Mouse (Mus musculus): Measurements from ENCODE around the gene Ogdh.
A peak's percentile ranks its signal among the peaks of the same experiment; 100 is the strongest.
"Not testable (repeated sequence)": the region's sequence is repeated elsewhere in the genome, so short reads cannot be mapped to it uniquely, and the experiment has no call there.

Ogdh gene

DNA sequence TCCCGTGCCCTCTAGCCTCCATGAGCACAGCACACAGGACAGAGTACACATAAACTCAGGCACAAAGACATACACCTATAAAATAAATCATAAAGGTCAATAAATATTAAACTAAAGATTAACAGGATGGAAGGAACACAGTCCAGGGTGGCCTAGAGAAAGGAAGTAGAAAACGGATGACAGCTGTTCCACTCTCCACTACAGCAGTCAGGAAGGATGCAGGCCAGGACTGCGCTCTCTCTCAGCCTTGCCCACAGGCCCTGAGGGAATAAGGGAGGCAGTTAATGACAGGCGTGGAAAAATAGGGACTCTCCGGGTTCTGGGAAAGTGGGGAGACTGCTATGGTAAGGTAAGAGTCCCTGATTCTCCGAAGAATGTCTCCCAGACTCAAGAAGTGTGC, 75.0 kb downstream of the Ogdh start:
- no peak for DNase-seq (ENCODE audit: low spot score)

DNA sequence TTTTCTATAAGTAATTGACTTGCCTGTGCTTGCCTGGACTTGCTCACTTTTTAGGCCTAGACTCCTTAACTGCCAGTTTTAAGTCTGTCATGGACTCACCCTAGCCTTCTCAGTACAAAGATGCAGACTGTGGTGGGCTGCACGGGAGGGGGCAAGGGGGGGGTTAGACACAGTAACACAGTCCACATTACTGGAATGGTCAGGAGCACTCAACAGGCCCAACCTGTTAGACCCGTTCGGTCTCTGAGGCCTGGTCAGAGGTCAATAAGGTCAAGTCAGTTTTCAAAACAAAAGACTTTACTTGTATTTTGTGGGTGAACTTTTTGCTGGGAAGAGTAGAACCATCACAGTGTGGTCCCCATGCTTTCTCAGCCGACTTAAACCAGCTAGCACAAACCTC, 75.7 kb downstream of the Ogdh start:
- no peak for DNase-seq (ENCODE audit: low spot score)

DNA sequence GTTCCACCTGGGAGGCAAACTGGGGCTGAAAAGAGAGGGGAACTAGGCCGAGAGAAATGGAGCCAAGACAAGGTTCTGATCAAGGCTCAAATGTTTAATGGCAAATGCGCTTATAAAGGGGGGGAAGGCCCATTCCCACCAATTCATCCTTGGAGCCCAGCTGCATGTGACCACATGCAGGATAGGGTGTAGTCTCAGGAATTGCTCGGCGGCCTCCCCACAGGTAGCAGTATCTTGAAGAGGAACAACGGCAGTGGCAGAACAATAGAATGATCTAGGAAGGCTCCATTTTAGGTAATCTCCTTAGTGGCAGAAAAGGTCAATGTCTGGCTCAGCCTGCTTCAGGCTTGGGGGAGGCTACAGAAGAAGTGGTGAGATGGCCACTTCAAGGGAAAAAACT, 76.6 kb downstream of the Ogdh start:
- DNase-seq (ENCODE audit: low spot score): not testable (repeated sequence)

DNA sequence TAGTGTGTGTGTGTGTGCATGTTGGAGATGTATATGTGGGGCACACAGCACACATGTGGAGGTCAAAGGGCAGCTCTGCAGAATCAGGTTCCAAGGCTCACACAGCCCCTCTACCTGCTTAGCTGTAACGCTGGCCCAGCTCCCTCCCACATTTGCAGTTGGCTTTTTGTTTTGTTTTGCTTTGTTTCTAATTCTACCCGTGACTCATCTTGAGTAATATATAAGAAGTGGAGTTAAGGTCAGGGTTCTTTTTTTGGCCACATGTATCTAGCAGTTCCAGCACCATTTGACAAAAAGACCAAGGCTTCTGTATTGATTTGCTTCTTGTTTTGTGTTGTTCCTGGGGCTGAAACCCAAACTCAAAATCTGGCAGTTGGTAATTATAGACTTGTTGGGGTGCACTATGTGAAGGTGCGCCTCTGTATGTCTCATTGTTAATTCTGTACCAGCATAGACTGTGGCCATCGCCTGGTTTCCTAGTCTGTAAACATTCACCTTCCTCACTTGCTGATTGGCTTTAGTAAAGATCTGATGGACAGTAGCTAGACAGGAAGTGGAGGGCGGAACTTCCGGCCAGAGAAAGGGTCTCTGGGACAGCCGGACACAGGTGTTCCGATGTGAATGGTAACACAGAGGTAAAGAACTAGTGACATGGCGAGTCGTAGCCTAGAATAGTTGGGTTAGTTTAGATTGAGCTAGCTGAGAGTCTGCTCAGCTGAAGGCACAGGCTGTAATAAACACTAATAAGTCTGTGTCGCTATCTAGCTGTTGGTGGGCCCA, 80.1 kb downstream of the Ogdh start:
- no peak for DNase-seq (ENCODE audit: low spot score)

DNA sequence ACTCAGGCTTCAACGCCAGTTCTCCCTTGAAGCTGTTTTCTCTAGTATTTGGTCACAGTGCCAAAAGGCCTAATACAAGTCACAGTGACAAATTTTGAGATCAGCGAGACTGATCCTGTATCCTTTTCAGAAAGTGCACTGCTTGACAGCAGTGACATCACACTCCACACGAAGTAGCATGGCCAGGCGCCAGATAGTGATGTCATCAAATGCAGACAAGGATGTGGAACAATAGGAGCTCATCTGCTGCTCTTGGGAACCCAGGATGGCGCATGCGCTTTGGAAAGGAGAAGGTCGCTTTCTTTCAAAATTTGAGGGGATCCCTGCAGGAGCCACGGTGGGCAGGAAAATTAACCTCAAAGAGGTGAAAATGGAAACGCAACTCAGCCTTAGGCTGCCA, 81.4 kb downstream of the Ogdh start:
- peak; percentile 48 for DNase-seq (ENCODE audit: low spot score)

DNA sequence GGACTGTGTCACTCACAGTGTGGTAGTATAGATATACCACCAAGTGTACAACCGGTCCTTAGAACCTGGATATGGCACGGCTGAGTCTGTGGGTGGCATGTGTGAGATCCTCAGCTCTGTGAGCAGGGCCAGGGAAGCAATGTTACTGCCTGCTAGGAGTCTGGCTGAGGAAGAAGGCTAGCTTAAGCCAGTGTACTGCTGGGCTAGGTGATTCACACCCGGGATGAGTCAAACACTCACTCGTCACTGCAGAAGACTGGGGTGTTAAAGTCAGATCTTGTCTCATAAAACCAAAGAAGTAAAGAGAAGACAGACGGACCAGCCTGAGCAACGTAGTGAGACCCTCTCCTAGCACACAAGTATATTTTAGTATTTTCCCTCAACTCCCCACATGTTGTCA, 89.5 kb downstream of the Ogdh start:
- DNase-seq (ENCODE audit: low spot score): no peak

DNA sequence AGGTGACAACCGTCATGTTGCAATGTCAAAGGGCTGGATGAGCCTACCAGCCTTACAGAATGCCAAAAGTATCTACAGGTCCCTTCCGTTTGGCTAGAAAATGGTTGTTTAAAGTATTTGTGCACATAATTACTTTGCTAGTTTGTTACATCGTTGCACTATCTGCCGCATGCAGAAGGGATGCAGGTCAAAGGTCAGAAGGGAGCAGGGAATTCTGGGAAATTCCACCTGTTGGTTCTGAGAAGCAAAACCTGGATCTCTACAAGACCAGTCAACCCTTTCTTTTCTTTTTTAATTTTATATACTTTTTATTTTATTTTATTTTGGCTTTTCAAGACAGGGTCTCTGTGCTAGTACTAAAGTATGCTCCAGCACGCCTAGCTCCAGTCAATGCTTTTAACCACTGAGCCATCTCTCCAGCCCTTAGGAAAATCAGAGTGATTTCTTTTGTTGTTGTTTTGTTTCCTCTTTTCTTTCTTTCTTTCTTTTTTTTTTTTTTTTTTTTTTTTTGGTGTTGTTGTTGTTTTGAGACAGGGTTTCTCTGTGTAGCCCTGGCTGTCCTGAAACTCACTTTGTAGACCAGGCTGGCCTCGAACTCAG, 96.8 kb downstream of the Ogdh start:
- no peak for DNase-seq (ENCODE audit: low spot score)

DNA sequence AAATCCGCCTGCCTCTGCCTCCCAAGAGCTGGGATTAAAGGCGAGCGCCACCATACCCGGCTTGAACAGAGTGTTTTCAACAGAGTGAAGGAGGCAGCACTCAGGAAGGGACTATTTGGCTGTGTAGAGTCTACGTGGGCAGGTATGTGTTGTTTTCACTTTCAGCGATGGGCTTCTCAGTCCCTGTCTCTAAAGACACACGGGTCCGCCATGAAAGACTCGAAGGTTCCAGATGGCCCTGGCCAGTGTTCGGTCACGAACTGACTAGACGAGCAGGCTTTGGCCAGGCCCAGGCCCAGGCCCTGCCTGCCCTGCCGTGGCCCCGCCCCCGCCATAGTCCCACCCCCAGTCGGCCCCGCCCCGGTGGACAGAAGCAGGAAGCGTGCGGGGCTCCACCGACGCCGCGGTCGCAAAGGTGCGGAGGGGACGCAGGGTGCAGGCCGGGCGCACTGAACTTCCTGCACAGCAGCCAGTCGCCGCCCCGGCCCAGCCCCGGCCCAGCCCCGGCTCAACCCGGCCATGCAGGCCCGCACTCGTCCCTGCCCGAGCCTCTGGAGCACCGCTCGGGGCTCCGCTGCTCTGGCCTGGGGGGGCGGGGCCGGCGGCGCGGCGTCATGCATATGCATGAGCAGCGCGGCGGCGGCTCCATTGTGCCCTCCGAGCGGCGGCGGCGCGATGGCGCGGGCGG, 97.4 kb downstream of the Ogdh start, which contains the start of gene Zmiz2:
Gene Zmiz2 (plus strand): TSS at position 349 of the 688 bp plus-strand sequence.
- DNase-seq (ENCODE audit: low spot score): peak; percentile 97

DNA sequence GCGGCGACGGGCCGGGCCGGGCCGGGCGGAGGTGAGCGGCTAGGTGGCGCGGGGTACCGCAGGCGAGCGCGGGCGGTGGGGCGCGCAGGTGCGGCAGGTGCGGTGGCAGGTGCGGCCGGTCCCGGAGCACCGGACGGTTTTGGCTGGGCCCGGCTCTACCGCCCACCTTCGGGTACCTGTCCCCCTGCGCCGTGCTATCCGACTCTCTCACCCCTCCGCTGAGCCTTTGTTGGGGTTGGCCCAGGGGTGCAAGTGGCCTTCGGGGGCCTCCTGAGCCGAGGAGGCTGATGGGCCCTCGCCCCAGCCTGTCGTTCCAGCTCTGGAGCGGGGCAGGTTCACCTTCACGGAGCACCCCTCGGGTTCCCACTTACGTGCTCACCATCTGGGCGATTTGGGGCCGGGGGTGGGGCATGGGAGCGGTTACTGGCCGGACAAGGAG, 98.1 kb downstream of the Ogdh start:
- DNase-seq (ENCODE audit: low spot score): peak; percentile 54

DNA sequence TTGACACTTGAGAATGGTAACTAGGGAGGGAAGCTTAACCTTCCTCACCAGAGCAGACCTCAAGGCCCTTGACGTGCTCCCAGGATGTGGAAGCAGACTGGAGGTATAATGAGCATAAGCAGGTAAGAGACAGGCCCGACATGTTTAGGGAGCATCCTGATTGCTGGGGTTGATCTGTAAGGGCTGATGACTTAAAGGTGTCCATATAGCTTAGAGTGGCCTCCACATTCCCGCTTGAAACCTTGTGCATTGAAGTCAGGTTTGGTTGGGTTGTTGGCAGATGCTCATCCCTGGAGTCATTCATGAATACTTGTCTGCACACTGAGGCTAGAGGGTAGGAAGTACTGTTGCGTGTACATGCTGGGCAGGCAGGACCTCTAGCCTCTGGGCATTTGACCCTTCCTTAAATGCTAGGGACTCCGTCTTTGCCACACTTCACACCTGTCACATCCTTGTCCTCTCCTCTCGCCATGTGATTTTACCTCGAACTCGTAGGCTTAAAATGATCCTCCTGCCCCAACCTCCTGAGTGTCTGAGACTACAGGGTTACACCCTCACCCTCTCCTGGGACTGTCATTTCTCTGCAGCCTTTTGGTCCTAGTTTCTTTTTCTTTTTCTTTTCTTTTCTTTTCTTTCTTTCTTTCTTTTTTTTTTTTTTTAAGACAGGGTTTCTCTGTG, 99.1 kb downstream of the Ogdh start:
- no peak for DNase-seq (ENCODE audit: low spot score)

DNA sequence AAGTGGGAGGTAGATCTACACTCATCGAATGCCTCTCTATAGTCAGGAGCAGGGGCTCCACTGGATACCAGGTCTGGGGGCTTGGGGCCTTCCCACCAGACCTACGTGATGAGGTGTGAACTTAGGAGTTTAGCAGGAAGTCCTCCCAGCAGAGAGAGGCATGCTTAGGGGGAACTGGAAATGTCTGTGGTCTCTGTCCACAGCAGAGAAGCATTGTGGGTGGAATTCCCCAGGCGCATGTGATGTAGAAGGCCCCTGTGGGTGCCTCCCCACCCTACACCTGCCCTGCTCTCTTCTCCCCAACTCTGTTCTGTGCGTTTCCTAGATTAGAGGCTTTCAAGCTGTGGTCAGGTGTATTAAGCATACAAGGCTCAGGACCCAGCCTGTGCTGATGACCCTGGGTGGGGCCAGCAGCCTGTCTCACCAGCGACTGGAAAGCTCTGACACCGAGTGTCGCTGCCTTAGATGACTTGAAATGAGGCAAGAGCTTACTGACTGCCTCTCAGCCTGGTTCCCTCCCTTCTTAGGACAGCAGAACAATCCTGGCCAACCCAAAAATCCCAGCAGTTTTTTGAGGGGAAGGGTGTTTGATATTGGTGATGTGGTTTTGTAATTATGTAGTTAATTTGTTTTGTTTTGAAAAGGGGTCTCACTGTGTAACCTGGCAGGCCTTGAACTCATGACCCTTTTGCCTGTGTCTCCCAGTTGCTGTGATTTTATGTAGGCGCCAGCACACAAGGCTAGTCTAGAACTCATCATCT, 100.3 kb downstream of the Ogdh start:
- no peak for DNase-seq (ENCODE audit: low spot score)

DNA sequence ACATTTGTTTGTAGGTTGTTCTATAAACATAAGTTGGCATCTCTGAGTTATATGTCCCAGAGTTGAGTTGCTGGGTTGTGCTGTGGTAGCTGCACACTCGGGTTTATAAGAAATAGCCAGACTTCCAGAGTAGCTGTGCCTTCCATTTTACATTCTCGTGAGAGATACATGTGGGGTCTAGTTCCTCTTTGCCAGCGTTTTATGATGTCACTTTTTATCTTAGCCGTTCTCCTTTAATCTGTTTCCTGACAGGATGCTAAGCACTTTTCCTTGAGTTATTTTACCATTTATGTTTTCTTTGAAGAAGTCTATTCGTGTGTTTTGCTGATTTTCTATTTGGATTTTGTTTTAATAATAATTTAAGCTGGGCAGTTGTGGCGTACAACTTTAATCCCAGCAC, 101.4 kb downstream of the Ogdh start:
- no peak for DNase-seq (ENCODE audit: low spot score)

DNA sequence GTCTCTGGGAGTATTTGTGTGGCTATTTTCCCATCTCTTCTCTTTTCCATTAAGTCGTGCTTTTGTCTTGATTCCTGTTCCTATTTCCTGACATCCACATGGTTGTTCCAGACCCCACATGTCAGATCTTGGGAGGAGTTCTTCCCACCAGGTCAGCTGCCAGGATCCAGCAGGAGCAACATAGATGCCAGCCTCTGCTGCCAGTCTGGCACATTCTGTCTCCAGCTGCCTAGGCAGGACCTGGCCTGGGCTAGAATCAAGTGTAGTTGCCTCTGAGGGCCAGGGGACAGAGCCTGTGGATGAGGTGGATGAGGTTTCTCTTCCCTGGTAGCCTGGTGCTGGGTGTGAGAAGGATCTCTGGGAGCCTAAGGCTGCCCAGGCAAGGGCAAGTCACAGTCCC, 102.4 kb downstream of the Ogdh start:
- no peak for DNase-seq (ENCODE audit: low spot score)

DNA sequence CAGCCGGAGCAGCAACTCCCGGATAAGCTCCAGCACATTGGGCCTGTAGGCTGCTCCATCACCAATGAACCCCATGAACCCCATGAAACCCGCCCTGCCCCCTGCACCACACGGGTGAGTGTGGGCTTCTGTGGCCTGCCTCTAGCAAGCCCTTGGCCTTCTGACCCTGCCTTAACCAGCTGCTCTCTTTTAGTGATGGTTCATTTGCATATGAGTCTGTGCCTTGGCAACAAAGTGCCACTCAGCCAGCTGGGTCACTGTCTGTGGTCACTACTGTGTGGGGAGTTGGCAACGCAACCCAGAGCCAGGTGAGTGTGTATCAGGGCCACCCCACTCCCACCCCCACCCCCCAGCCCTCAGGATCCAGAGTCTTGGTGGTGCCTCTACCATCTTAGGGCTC, 104.1 kb downstream of the Ogdh start:
- DNase-seq (ENCODE audit: low spot score): no peak

DNA sequence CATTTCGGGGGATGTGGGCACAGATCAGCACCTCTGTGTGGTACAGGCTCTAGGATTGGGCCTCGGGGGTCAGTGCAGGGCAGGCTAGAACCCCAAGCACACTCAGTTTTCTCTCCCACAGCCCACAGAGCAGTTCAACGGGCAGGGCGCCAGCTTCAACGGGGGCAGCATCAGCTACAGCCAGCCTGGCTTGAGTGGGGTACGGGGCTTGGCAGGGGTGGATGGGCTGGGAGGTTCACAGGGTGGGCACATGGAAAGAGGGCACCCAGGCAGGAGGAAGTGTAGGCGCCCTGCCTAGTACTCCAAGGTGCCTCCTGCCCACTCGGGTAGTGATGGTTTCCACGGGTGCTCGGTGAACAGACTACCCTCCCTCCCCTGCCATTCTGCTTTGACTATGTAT, 106.7 kb downstream of the Ogdh start:
- DNase-seq (ENCODE audit: low spot score): no peak

DNA sequence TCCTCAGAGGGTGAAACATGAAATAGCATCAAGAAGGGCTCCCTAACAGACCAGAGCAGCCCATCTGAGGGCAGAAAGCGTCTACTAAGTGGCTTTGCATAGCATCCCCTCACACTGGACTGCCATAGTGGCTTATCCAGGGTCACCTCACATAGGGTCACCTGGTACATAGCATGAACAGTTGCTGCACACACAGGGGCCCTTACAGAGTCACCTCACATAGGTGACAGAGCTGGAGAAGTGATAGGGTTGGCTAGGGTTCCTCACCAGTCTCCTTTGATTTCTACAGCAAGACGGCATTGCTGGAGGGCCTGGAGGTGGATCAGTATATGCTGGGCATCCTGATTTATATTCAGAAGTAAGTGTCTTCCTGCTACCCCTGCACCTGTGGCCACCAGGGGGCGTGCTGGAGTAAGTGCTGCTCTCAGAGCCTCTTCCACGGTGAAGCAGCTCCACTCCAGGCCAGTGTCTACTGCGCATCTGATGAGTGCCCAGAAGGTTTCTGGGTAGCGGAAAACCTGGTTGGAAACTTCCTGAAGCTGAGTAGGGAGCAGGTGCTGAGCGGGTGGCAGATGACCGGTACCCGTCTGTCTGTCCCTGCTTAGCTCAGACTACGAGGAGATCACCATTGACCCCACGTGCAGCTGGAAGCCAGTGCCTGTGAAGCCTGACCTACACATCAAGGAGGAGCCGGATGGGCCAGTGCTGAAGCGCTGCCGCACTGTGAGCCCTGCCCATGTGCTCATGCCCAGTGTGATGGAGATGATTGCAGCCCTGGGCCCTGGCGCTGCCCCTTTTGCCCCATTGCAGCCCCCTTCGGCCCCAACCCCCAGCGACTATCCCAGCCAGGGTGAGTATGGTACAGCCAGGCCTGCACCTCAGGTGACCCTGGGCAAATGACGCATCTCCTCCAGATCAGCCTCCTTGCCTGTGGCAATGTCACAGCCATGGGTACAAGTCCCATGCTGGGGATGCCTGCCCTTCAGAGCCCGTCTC, 111.4 kb downstream of the Ogdh start:
- peak; percentile 84 for DNase-seq (ENCODE audit: low spot score)

DNA sequence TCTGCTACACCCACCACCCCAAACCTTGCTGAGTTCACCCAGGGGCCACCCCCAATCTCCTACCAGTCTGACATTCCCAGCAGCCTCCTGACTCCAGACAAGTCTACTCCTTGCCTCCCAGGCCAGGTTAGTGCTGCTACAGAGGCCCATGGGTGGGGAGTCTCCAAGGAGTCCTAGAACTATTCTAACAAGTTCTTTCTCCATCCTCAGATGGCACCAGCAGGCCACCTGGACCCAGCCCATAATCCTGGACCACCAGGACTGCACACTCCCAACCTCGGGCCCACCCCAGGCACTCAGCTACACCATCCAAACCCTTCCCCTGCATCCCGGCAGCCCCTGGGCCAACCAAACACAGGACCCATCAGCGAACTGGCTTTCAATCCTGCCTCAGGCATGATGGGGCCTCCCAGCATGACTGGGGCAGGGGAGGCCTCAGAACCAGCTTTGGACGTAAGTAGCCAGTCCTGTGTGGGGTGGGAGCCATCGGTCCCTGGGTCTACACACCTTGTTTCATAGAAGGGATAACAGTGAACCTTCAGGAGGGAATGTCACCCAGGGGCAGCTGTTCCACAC, 112.5 kb downstream of the Ogdh start:
- no peak for DNase-seq (ENCODE audit: low spot score)

DNA sequence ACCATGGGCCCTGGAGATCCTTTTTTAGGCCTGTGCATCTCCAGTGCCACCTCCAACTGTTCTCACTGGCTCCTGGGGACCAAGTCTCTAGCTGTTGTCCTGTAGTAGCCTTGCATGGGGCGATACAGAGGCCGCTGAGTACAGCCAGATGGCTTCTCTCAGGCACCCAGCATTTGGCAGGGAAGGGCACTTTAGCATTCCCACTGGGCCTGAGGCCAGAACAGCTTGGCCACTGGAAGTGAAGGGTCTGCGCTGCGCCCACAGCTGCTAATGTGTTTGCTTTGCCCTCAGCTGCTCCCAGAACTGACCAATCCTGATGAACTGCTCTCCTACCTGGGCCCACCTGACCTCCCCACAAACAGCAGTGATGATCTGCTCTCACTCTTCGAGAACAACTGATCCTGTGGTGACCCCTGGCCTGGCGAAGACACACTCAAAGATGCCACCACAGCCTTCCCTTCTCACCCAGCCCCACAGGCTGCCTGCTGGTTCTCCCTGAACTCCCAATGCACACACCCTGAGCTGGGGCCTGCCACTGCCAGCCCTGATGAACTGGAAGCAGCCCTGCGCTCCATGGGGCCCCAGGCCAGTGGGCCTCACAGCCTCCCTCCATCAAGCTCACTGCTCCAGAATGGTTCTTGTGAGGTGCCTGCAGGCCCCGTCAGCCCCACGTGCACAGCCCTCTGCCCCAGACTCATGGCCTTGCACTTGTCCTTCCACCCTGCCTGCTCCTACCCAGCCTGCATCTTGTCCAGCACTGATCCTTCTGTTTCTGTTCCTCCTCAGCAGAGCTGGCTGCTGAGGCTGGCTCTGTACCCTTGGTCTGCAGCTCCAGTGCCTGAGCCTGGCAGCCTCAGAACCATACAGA, 113.5 kb downstream of the Ogdh start:
- DNase-seq (ENCODE audit: low spot score): peak; percentile 92

DNA sequence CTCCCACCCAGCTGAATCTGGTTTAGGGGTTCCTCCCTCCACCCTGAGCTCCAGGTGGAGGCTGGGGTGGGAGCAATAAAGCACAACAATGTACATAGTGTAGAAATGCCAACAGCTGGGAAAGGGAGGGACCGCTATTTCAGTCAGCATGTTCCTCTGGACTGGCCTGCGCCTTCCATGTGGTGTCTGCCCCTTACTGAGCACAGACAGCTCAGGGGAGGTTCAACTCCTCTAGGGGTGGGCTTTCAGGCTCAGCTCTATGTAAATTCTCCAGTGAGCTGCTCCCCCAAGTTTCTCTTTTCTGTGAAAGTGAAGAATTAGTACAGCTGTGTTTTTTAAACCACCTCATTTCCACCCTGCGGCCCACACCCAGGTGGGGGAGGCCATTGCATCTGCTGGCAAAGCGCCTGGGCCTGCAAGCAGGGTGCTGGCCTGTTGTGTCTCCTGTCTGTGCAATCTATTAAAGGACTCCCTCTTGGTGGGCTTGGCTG, 114.2 kb downstream of the Ogdh start:
- DNase-seq (ENCODE audit: low spot score): no peak
